Mouse (Mus musculus) forebrain, embryonic 13.5 days (tissue): ENCODE measurements around the gene Kirrel3. TPM values are rescaled to one million over a fixed set of nuclear protein-coding genes. Genes with fewer than 3 reads are reported as not detected.

Source experiments
- ATAC-seq: fragments of 200-750 bp; cut with Nextera tagmentation; 2 replicates; pipeline ENCODE4 v1.8.0; 2017
- H3K27ac ChIP-seq: fragments of 300-500 bp; sonication (generic); 2 replicates; pipeline ENCODE4 v1.5.1; 2015; ENCODE audit warnings: inconsistent platforms, mild to moderate bottlenecking, moderate library complexity
- H3K27me3 ChIP-seq: fragments of 300-500 bp; sonication (generic); 2 replicates; pipeline ENCODE4 v1.6.1; 2015; ENCODE audit warnings: mild to moderate bottlenecking, inconsistent platforms
- H3K36me3 ChIP-seq: fragments of 300-500 bp; sonication (generic); 2 replicates; pipeline ENCODE4 v1.6.1; 2015; ENCODE audit warnings: mild to moderate bottlenecking, inconsistent platforms; ENCODE audit not compliant: poor library complexity, severe bottlenecking
- H3K4me1 ChIP-seq: fragments of 300-500 bp; sonication (generic); 2 replicates; pipeline ENCODE4 v1.6.1; 2015; ENCODE audit warnings: inconsistent platforms
- H3K4me2 ChIP-seq: fragments of 300-500 bp; sonication (generic); 2 replicates; pipeline ENCODE4 v1.6.1; 2015; ENCODE audit warnings: inconsistent platforms, mild to moderate bottlenecking, moderate library complexity
- H3K4me3 ChIP-seq: fragments of 300-500 bp; sonication (generic); 2 replicates; pipeline ENCODE4 v1.5.1; 2015; ENCODE audit warnings: mild to moderate bottlenecking, inconsistent platforms
- H3K9ac ChIP-seq: fragments of 300-500 bp; sonication (generic); 2 replicates; pipeline ENCODE4 v1.6.1; 2015; ENCODE audit warnings: mild to moderate bottlenecking, inconsistent platforms
- H3K9me3 ChIP-seq: fragments of 300-500 bp; sonication (generic); replicated peaks from 2 replicates; pipeline ENCODE4 v1.6.1; 2016; ENCODE audit warnings: inconsistent platforms
- WGBS: fragments of 180-500 bp; shearing (Covaris S2); methylation state at CpG from one replicate; pipeline ENCODE4 v1.1.7; 2015; 5-methylcytosine and 5-hydroxymethylcytosine counted together
- polyA plus RNA-seq: library from polyadenylated mRNA; unstranded; fragments of >200 nt; fragmentation: Nextera tagmentation; extraction: Ambion mirVana; gene quantifications from 2 replicates; pipeline ENCODE4 v1.2.1, GENCODE M21; 2015

Kirrel3 gene
- polyA plus RNA-seq, 1 experiment from 2014 or later: 17.1 TPM

DNA sequence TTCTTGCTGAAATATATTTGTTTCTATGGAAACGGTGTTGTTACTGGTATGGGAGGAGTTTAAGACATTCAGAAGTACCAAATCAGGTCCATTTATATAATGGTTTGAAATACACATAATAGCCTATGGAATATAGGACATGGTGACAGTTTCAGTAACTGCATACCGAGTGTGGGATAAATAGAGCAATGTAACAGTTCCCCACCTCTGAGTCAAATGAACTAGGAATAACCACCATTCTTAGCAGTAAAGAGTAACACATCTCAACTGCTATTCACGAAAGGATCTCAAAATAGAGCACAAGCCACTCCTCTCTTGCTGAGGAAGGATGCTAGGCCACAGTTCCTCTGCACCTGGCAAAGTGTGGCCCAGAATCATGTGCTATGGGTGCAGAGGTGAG, 434.4 kb downstream of the Kirrel3 start:
- 81% methylated on average over 3 of the region's 3 CpGs for WGBS
- H3K4me3 ChIP-seq: no peak overlapping the region
- H3K9me3 ChIP-seq: no peaks in the 10 kb centered on the region
- ATAC-seq: no peak
- no peaks in the 10 kb centered on the region for H3K27me3 ChIP-seq
- H3K27ac ChIP-seq: no peak overlapping the region
- no peaks in the 10 kb centered on the region for H3K36me3 ChIP-seq
- no peak overlapping the region for H3K4me2 ChIP-seq
- H3K4me1 ChIP-seq: peaks cover 31% of the 10 kb centered on the region
- H3K9ac ChIP-seq: no peak overlapping the region

GRCm38 (mm10) chr9:34921941-34922340, 436.2 kb downstream of the Kirrel3 start:
- Histone ChIP-seq H3K4me1 (peaks cover 39% of the 10 kb centered on the region), H3K36me3 (no peaks in the 10 kb centered on the region), H3K9me3 (no peaks in the 10 kb centered on the region), H3K4me2 (no peak overlapping the region), H3K9ac (no peak overlapping the region), H3K27me3 (no peaks in the 10 kb centered on the region), H3K4me3 (no peak overlapping the region), H3K27ac (no peak overlapping the region)
- ATAC-seq: peak; percentile 26; the same call in 1 of the 2 replicates
- 71% methylated on average over 1 of the region's 1 CpGs for WGBS

DNA sequence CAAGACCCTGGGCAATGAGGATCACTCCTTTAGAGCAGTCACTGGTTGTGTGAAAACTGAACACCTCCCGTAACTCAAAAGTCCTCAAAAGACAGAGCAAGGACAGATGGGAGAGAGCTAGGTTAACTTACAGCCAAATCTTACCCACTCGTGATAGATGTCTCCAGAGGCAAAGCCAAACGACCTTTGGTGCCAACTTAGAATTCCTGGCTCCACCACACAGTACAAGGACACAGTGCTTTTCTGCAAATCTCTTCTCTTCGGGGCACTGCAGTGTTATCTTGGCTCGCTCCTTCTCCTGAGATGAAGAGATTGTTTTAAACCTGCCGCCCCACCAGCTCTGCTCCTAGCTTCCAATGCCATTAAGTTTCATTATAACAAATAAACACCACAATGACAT, 437.0 kb downstream of the Kirrel3 start:
- Histone ChIP-seq H3K4me3 (no peak overlapping the region), H3K27me3 (no peaks in the 10 kb centered on the region), H3K36me3 (no peaks in the 10 kb centered on the region), H3K27ac (peak overlapping the region; percentile 31; the same call in 1 of the 2 replicates), H3K9me3 (no peaks in the 10 kb centered on the region), H3K9ac (no peak overlapping the region), H3K4me2 (no peak overlapping the region), H3K4me1 (peaks cover 39% of the 10 kb centered on the region)
- no peak for ATAC-seq
- 86% methylated on average over 6 of the region's 6 CpGs for WGBS

DNA sequence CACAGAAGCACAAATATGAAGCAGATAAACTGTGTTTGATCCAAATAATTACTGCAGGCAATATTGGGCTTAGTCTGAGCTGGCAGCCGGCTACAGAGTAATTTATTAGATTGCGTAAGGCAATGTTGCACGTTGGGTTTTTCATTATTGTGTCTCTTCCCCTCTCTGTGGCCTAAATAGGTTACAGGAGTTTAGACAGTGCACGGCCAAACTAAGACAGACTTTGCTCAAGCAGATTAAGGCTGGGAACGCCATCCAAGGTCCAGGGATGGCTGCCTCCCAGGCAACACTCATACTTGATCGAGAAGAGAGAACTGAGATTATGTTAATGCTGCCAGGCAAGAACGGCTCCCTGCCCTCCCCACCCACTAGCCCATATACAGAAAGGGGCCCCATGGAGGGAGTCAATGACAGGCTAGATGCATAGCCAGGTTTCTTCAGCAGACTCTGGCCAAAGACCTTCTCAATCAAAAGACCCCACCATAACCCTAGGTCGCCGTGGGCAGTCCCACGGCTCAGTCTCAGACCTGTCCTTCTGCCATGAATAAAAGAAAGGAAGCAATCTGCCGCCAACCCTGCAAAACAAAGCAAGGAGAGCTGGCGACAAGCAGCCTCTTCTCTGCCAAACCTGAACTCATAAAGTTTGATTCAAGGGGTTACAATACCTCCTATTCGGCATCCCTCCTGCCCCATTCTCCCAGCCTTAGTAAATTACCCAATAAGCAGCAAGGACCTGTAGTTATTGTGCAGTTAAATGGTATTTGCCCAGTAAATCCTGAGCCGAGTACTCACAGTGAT, 437.6 kb downstream of the Kirrel3 start:
- ATAC-seq: peak; percentile 67
- Histone ChIP-seq H3K9me3 (no peaks in the 10 kb centered on the region), H3K36me3 (no peaks in the 10 kb centered on the region), H3K4me2 (no peak overlapping the region), H3K27ac (peak overlapping the region; percentile 31; the same call in 1 of the 2 replicates), H3K4me1 (peaks cover 39% of the 10 kb centered on the region), H3K4me3 (no peak overlapping the region), H3K9ac (no peak overlapping the region), H3K27me3 (no peaks in the 10 kb centered on the region)
- WGBS: 47% methylated on average over 14 of the region's 14 CpGs

GRCm38 (mm10) chr9:34925616-34926015, 439.9 kb downstream of the Kirrel3 start:
- Histone ChIP-seq H3K27ac (no peak overlapping the region), H3K9ac (no peak overlapping the region), H3K4me2 (no peak overlapping the region), H3K27me3 (no peaks in the 10 kb centered on the region), H3K4me3 (no peak overlapping the region), H3K9me3 (no peaks in the 10 kb centered on the region), H3K4me1 (peaks cover 37% of the 10 kb centered on the region), H3K36me3 (no peaks in the 10 kb centered on the region)
- ATAC-seq: peak; percentile 37; the same call in 1 of the 2 replicates
- 57% methylated on average over 5 of the region's 5 CpGs for whole genome bisulfite sequencing

DNA sequence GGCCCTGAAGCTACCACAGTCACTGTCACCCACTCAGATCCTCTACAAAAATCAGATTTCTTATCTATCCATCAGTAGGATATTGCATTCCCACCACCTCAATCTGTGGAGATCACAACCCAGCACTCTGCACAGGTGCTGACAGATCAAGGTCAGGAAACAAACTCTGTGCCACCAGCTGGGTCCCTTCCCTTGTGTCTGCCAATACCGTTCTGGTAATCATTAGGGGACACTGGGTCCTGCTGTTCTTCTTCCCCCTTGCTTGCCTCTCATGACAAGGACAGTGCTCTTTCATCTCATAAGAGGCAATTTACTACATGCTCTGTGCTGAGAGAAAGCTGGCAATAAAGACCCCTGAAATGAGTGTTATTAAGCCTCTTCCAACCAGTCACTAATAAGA, 444.7 kb downstream of the Kirrel3 start:
- no peak overlapping the region for H3K27ac ChIP-seq
- no peak for ATAC-seq
- no peaks in the 10 kb centered on the region for H3K9me3 ChIP-seq
- WGBS: 67% methylated on average over 1 of the region's 1 CpGs
- no peak overlapping the region for H3K9ac ChIP-seq
- H3K27me3 ChIP-seq: no peaks in the 10 kb centered on the region
- 0 out of 2 replicates have a peak, but pooled peaks cover 8% of the 10 kb centered on the region for H3K4me1 ChIP-seq
- H3K4me3 ChIP-seq: no peak overlapping the region
- H3K4me2 ChIP-seq: no peak overlapping the region
- no peaks in the 10 kb centered on the region for H3K36me3 ChIP-seq

- Histone ChIP-seq H3K36me3 (no peaks in the 10 kb centered on the region), H3K9ac (no peak overlapping the region), H3K4me3 (no peak overlapping the region), H3K27ac (no peak overlapping the region), H3K4me1 (no peaks in the 10 kb centered on the region), H3K4me2 (no peak overlapping the region), H3K27me3 (no peaks in the 10 kb centered on the region), H3K9me3 (no peaks in the 10 kb centered on the region)
- no peak for ATAC-seq
- 91% methylated on average over 5 of the region's 5 CpGs for WGBS
Measured at GRCm38 (mm10) chr9:34938140-34938539, 452.4 kb downstream of the Kirrel3 start.

- no peak for ATAC-seq
- no peaks in the 10 kb centered on the region for H3K4me1 ChIP-seq
- no peak overlapping the region for H3K27ac ChIP-seq
- 82% methylated on average over 5 of the region's 5 CpGs for WGBS
- H3K4me2 ChIP-seq: no peak overlapping the region
- H3K27me3 ChIP-seq: no peaks in the 10 kb centered on the region
- no peak overlapping the region for H3K9ac ChIP-seq
- H3K4me3 ChIP-seq: no peak overlapping the region
- H3K9me3 ChIP-seq: no peaks in the 10 kb centered on the region
- H3K36me3 ChIP-seq: no peaks in the 10 kb centered on the region
Measured at GRCm38 (mm10) chr9:34939621-34940020, 453.9 kb downstream of the Kirrel3 start.

GRCm38 (mm10) chr9:34942122-34942831, 456.6 kb downstream of the Kirrel3 start:
- no peak overlapping the region for H3K4me3 ChIP-seq
- H3K4me2 ChIP-seq: no peak overlapping the region
- no peak overlapping the region for H3K27ac ChIP-seq
- peaks cover 7% of the 10 kb centered on the region for H3K4me1 ChIP-seq
- H3K9me3 ChIP-seq: no peaks in the 10 kb centered on the region
- H3K9ac ChIP-seq: no peak overlapping the region
- H3K27me3 ChIP-seq: no peaks in the 10 kb centered on the region
- no peaks in the 10 kb centered on the region for H3K36me3 ChIP-seq
- ATAC-seq: no peak
- WGBS: 83% methylated on average over 6 of the region's 6 CpGs

DNA sequence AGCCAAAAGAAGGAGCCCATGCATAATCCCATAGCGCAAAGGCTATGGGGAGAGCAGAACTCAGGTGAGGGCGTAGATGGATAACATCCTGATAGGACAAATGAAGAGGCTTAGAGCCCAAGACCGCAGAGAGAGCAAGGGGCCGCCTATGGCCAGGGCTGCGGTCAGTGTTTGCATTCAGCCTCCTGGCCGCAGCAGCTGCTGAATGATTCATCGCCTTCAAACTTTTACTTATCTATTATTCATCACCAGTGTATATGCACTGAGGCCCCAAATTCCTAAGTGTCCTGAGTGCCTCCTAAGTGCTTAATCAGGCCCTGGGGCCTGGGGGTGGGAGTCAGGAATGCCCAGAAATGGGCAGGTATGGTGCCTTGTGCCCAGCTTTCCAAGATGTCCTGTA, 457.3 kb downstream of the Kirrel3 start:
- no peak overlapping the region for H3K27ac ChIP-seq
- ATAC-seq: no peak
- H3K9me3 ChIP-seq: no peaks in the 10 kb centered on the region
- no peaks in the 10 kb centered on the region for H3K36me3 ChIP-seq
- no peak overlapping the region for H3K4me3 ChIP-seq
- H3K9ac ChIP-seq: no peak overlapping the region
- no peak overlapping the region for H3K4me2 ChIP-seq
- 86% methylated on average over 7 of the region's 7 CpGs for WGBS
- H3K27me3 ChIP-seq: no peaks in the 10 kb centered on the region
- H3K4me1 ChIP-seq: peaks cover 11% of the 10 kb centered on the region

DNA sequence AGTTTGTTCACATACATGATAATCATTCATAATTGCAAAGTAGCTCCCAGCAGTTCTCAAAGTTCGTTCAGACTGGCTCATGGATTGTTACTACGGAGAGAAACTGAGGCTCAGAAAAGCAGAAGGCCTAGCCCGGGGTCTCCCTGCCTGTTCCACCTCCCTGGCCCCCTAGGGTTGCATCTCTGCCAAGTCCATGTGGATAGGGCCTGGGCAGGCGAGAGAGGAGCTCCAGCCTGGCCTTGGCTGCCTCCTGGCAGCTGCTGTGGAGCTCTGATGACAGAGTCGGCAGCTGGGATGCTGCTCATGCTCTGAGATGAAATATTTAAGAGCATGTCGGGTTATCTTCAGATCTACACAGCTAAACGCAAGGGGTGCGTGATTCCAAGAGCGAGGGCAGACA, 459.6 kb downstream of the Kirrel3 start:
- Histone ChIP-seq H3K27ac (no peak overlapping the region), H3K4me1 (peaks cover 11% of the 10 kb centered on the region), H3K4me3 (no peak overlapping the region), H3K9ac (no peak overlapping the region), H3K4me2 (no peak overlapping the region), H3K9me3 (no peaks in the 10 kb centered on the region), H3K27me3 (no peaks in the 10 kb centered on the region), H3K36me3 (no peaks in the 10 kb centered on the region)
- ATAC-seq: no peak
- 83% methylated on average over 9 of the region's 9 CpGs for WGBS

GRCm38 (mm10) chr9:34947258-34947657, 461.6 kb downstream of the Kirrel3 start:
- Histone ChIP-seq H3K9me3 (no peaks in the 10 kb centered on the region), H3K4me1 (peaks cover 11% of the 10 kb centered on the region), H3K4me3 (no peak overlapping the region), H3K36me3 (no peaks in the 10 kb centered on the region), H3K27ac (peak overlapping the region; percentile 31; the same call in 1 of the 2 replicates), H3K27me3 (no peaks in the 10 kb centered on the region), H3K9ac (no peak overlapping the region), H3K4me2 (no peak overlapping the region)
- WGBS: 24% methylated on average over 6 of the region's 6 CpGs
- ATAC-seq: peak; percentile 70; the same call in 1 of the 2 replicates
